Mouse (Mus musculus): ENCODE data around the gene Zfp747. TPM values are rescaled to one million over a fixed set of nuclear protein-coding genes. Genes with fewer than 3 reads are reported as not detected.
"Not testable (repeated sequence)": the region's sequence is repeated elsewhere in the genome, so short reads cannot be mapped to it uniquely, and the experiment has no call there.

Zfp747 gene
- polyA plus RNA-seq (2012; rRNA removed) (7.3 and 8.0 TPM in 2 replicates), polyA plus RNA-seq (2014; fragmentation: Nextera tagmentation; extraction: Ambion mirVana) (7.0 and 7.2 TPM in 2 replicates)

- TF ChIP-seq POLR2A (IDR thresholded peaks at IDR 0.05; ENCODE audit: borderline replicate concordance, extremely low read depth, insufficient read depth, insufficient read length): 0 out of 2 replicates have a peak, but pooled peaks have one; percentile 17
- not testable (repeated sequence) for H3K4me1 ChIP-seq (ENCODE audit: control insufficient read depth, insufficient read depth, low read length); H3K9me3 ChIP-seq (ENCODE audit: control insufficient read depth, low read length); H3K36me3 ChIP-seq (ENCODE audit: control insufficient read depth, insufficient read depth, low read length); H3K27me3 ChIP-seq (ENCODE audit: control insufficient read depth, insufficient read depth, low read length); H3K27ac ChIP-seq (replicated peaks; ENCODE audit: low read depth, low read length)
- Histone ChIP-seq H3K4me2 (replicated peaks; ENCODE audit: low read depth, low read length, severe bottlenecking) (peak within 1 kb of the TSS; percentile 74), H3K4me3 (replicated peaks; ENCODE audit: low read length) (peak within 1 kb of the TSS; percentile 69), H3K9ac (ENCODE audit: low read depth, low read length, severe bottlenecking) (peak within 1 kb of the TSS; percentile 72)
- peak; percentile 91 for DNase-seq (ENCODE audit: low spot score)
- peak; percentile 91 for ATAC-seq (ENCODE audit: low FRiP score, low read depth)
- 3% methylated on average over 48 of the region's 49 CpGs for WGBS
These were observed at the start of gene Zfp747 for GRCm38 (mm10) chr7:127375271-127376245. Gene Zfp747 (minus strand): TSS chr7:127376050.

- no peak for DNase-seq (ENCODE audit: low spot score)
- Histone ChIP-seq H3K9ac (ENCODE audit: low read depth, low read length, severe bottlenecking) (no peak overlapping the region), H3K4me1 (ENCODE audit: control insufficient read depth, insufficient read depth, low read length) (peaks cover 5% of the 10 kb centered on the region; the same call in 1 of the 2 replicates), H3K4me3 (replicated peaks; ENCODE audit: low read length) (no peak overlapping the region), H3K27me3 (ENCODE audit: control insufficient read depth, insufficient read depth, low read length) (no peaks in the 10 kb centered on the region), H3K36me3 (ENCODE audit: control insufficient read depth, insufficient read depth, low read length) (no peaks in the 10 kb centered on the region), H3K4me2 (replicated peaks; ENCODE audit: low read depth, low read length, severe bottlenecking) (no peak overlapping the region), H3K27ac (replicated peaks; ENCODE audit: low read depth, low read length) (no peak overlapping the region), H3K9me3 (ENCODE audit: control insufficient read depth, low read length) (no peaks in the 10 kb centered on the region)
- no peak for ATAC-seq (ENCODE audit: low FRiP score, low read depth)
- WGBS: 87% methylated on average over 3 of the region's 3 CpGs
- TF ChIP-seq POLR2A (IDR thresholded peaks at IDR 0.05; ENCODE audit: borderline replicate concordance, extremely low read depth, insufficient read depth, insufficient read length): no peak
These were observed 49.4 kb upstream of the Zfp747 start for GRCm38 (mm10) chr7:127425291-127425690.

- WGBS: 2% methylated on average over 15 of the region's 15 CpGs
- TF ChIP-seq POLR2A (IDR thresholded peaks at IDR 0.05; ENCODE audit: borderline replicate concordance, extremely low read depth, insufficient read depth, insufficient read length): no peak
- Histone ChIP-seq H3K27me3 (ENCODE audit: control insufficient read depth, insufficient read depth, low read length) (no peaks in the 10 kb centered on the region), H3K36me3 (ENCODE audit: control insufficient read depth, insufficient read depth, low read length) (peaks cover 7% of the 10 kb centered on the region; the same call in 1 of the 2 replicates), H3K9me3 (ENCODE audit: control insufficient read depth, low read length) (no peaks in the 10 kb centered on the region), H3K27ac (replicated peaks; ENCODE audit: low read depth, low read length) (no peak overlapping the region), H3K9ac (ENCODE audit: low read depth, low read length, severe bottlenecking) (0 out of 2 replicates have a peak overlapping the region, but pooled peaks have one; percentile 32), H3K4me3 (replicated peaks; ENCODE audit: low read length) (peak overlapping the region; percentile 72), H3K4me2 (replicated peaks; ENCODE audit: low read depth, low read length, severe bottlenecking) (peak overlapping the region; percentile 93), H3K4me1 (ENCODE audit: control insufficient read depth, insufficient read depth, low read length) (peaks cover 5% of the 10 kb centered on the region; the same call in 1 of the 2 replicates)
- DNase-seq (ENCODE audit: low spot score): no peak
- peak; percentile 35; the same call in 1 of the 2 replicates for ATAC-seq (ENCODE audit: low FRiP score, low read depth)
These were observed 46.4 kb upstream of the Zfp747 start for GRCm38 (mm10) chr7:127422247-127422646.

- H3K4me2 ChIP-seq (replicated peaks; ENCODE audit: low read depth, low read length, severe bottlenecking): peak within 1 kb of the TSS; percentile 93
- H3K4me1 ChIP-seq (ENCODE audit: control insufficient read depth, insufficient read depth, low read length): peaks cover 5% of the 10 kb centered on the region; the same call in 1 of the 2 replicates
- DNase-seq (ENCODE audit: low spot score) (peak; percentile 93), ATAC-seq (ENCODE audit: low FRiP score, low read depth) (peak; percentile 96)
- H3K9me3 ChIP-seq (ENCODE audit: control insufficient read depth, low read length): no peaks in the 10 kb centered on the region
- peaks cover 7% of the 10 kb centered on the region; the same call in 1 of the 2 replicates for H3K36me3 ChIP-seq (ENCODE audit: control insufficient read depth, insufficient read depth, low read length)
- WGBS: 1% methylated on average over 48 of the region's 48 CpGs
- peak within 1 kb of the TSS; percentile 67 for H3K27ac ChIP-seq (replicated peaks; ENCODE audit: low read depth, low read length)
- no peaks in the 10 kb centered on the region for H3K27me3 ChIP-seq (ENCODE audit: control insufficient read depth, insufficient read depth, low read length)
- peak; percentile 64; the same call in 1 of the 2 replicates for TF ChIP-seq POLR2A (IDR thresholded peaks at IDR 0.05; ENCODE audit: borderline replicate concordance, extremely low read depth, insufficient read depth, insufficient read length)
- peak within 1 kb of the TSS; percentile 77 for H3K9ac ChIP-seq (ENCODE audit: low read depth, low read length, severe bottlenecking)
- H3K4me3 ChIP-seq (replicated peaks; ENCODE audit: low read length): peak within 1 kb of the TSS; percentile 72
These were observed 45.7 kb upstream of the Zfp747 start, which contains the start of gene Zfp688 for GRCm38 (mm10) chr7:127421388-127422191. Gene Zfp688 (minus strand): TSS chr7:127422068.
